Mouse (Mus musculus) ES-E14 (cell line): ENCODE measurements around the gene Gprin1.

ENCODE experiments used
- CHD2 ChIP-seq: IDR thresholded peaks from 2 replicates; pipeline ENCODE4 v1.6.1; 2014; ENCODE audit warnings: mild to moderate bottlenecking, low read depth, low read length, inconsistent platforms
- HCFC1 ChIP-seq: IDR thresholded peaks from 2 replicates; pipeline ENCODE4 v1.6.1; 2012; ENCODE audit warnings: low read length, inconsistent platforms, borderline replicate concordance; ENCODE audit not compliant: insufficient read depth
- ZNF384 ChIP-seq: IDR thresholded peaks from 2 replicates; pipeline ENCODE4 v1.6.1; 2012; ENCODE audit warnings: low read depth, low read length, inconsistent platforms

GRCm38 (mm10) chr13:54760164-54760795 lies 10.6 kb upstream of the Gprin1 start:
- TF ChIP-seq HCFC1 (no peak), CHD2 (no peak), ZNF384 (no peak)
